Mouse (Mus musculus) hindbrain, embryonic 13.5 days (tissue): Measurements from ENCODE around the gene Foxf1. TPM values are rescaled to one million over a fixed set of nuclear protein-coding genes. Genes with fewer than 3 reads are reported as not detected.
A peak's percentile ranks its signal among the peaks of the same experiment; 100 is the strongest.

Source experiments
- ATAC-seq: fragments of 200-750 bp; cut with Nextera tagmentation; 2 replicates; pipeline ENCODE4 v1.8.0; 2017; ENCODE audit warnings: moderate TSS enrichment; ENCODE audit not compliant: low FRiP score
- H3K27ac ChIP-seq: fragments of 300-500 bp; sonication (generic); 2 replicates; pipeline ENCODE4 v1.5.1; 2015; ENCODE audit warnings: inconsistent platforms, mild to moderate bottlenecking, moderate library complexity
- H3K27me3 ChIP-seq: fragments of 300-500 bp; sonication (generic); 2 replicates; pipeline ENCODE4 v1.6.1; 2015; ENCODE audit warnings: mild to moderate bottlenecking, inconsistent platforms
- H3K36me3 ChIP-seq: fragments of 300-500 bp; sonication (generic); 2 replicates; pipeline ENCODE4 v1.6.1; 2015; ENCODE audit warnings: mild to moderate bottlenecking, inconsistent platforms
- H3K4me1 ChIP-seq: fragments of 300-500 bp; sonication (generic); replicated peaks from 2 replicates; pipeline ENCODE4 v1.6.1; 2015; ENCODE audit warnings: inconsistent platforms
- H3K4me2 ChIP-seq: fragments of 300-500 bp; sonication (generic); 2 replicates; pipeline ENCODE4 v1.6.1; 2015; ENCODE audit warnings: inconsistent platforms, mild to moderate bottlenecking, moderate library complexity
- H3K4me3 ChIP-seq: fragments of 300-500 bp; sonication (generic); 2 replicates; pipeline ENCODE4 v1.5.1; 2015; ENCODE audit warnings: mild to moderate bottlenecking, inconsistent platforms
- H3K9ac ChIP-seq: fragments of 300-500 bp; sonication (generic); 2 replicates; pipeline ENCODE4 v1.6.1; 2015; ENCODE audit warnings: mild to moderate bottlenecking, inconsistent platforms
- H3K9me3 ChIP-seq: fragments of 300-500 bp; sonication (generic); 2 replicates; pipeline ENCODE4 v1.6.1; 2016; ENCODE audit warnings: inconsistent platforms
- WGBS: fragments of 180-500 bp; shearing (Covaris S2); methylation state at CpG from one replicate; pipeline ENCODE4 v1.1.7; 2015; 5-methylcytosine and 5-hydroxymethylcytosine counted together
- polyA plus RNA-seq: library from polyadenylated mRNA; unstranded; fragments of >200 nt; fragmentation: Nextera tagmentation; extraction: Ambion mirVana; gene quantifications from 2 replicates; pipeline ENCODE4 v1.2.1, GENCODE M21; 2015

Gene Foxf1
- polyA plus RNA-seq, 1 experiment from 2014 or later: 0.96 TPM

- Histone ChIP-seq H3K4me1 (peaks cover 25% of the 10 kb centered on the region), H3K9ac (0 out of 2 replicates have a peak overlapping the region, but pooled peaks have one; percentile 1), H3K27me3 (peaks cover 98% of the 10 kb centered on the region), H3K9me3 (no peaks in the 10 kb centered on the region), H3K4me3 (peak overlapping the region; percentile 36; the same call in 1 of the 2 replicates), H3K27ac (no peak overlapping the region), H3K4me2 (peak overlapping the region; percentile 57), H3K36me3 (no peaks in the 10 kb centered on the region)
- no peak for ATAC-seq
- WGBS: 1% methylated on average over 25 of the region's 30 CpGs
Observed at GRCm38 (mm10) chr8:121085011-121085410, 825 bp downstream of the Foxf1 start.

- no peak overlapping the region for H3K9ac ChIP-seq
- peaks cover 98% of the 10 kb centered on the region for H3K27me3 ChIP-seq
- no peak for ATAC-seq
- no peaks in the 10 kb centered on the region for H3K9me3 ChIP-seq
- no peaks in the 10 kb centered on the region for H3K36me3 ChIP-seq
- H3K4me3 ChIP-seq: no peak overlapping the region
- no peak overlapping the region for H3K27ac ChIP-seq
- no peak overlapping the region for H3K4me2 ChIP-seq
- peaks cover 25% of the 10 kb centered on the region for H3K4me1 ChIP-seq
- 34% methylated on average over 3 of the region's 3 CpGs for WGBS
Observed at GRCm38 (mm10) chr8:121085561-121085960, 1.4 kb downstream of the Foxf1 start.

DNA sequence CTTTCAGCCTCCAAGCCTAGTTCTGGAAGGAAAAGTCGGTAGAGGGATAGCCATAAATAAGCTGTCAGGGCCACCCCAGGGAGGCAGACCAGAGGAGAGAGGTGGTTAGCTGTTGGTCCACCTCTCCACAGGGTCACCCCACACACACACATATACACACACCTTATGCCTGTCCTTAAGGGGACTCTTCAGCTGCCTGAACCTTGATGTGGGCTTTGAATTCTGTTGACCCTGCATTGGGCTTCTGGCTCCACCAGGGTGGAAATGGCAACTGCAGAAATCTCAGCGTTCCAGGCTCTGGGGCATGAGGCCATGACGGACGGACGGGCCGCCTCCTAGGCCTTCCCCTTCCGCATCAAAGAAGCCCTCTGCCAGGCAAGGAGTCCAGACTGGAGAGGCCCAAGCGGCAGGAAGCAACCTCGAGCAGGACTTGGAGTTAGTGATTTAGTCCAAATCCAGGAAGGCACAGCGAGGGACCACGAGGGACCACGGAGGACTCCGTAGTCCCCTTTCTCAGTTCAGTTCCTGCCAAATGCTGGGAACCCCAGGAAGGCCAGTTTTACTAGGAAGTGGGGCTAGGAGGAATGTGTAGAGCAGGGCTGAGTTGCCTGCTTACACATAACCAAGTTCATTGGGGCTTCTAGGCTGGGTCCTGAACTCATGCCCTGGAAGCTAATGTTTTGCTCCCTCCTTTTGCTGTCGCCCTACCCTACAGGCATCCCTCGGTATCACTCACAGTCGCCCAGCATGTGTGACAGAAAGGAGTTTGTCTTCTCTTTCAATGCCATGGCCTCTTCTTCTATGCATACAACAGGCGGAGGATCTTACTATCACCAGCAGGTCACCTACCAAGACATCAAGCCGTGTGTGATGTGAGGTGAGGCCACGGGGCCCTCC lies 2.1 kb downstream of the Foxf1 start:
- H3K27ac ChIP-seq: no peak overlapping the region
- no peak overlapping the region for H3K4me3 ChIP-seq
- H3K36me3 ChIP-seq: no peaks in the 10 kb centered on the region
- H3K9me3 ChIP-seq: no peaks in the 10 kb centered on the region
- no peak overlapping the region for H3K9ac ChIP-seq
- 7% methylated on average over 19 of the region's 19 CpGs for WGBS
- peaks cover 25% of the 10 kb centered on the region for H3K4me1 ChIP-seq
- ATAC-seq: no peak
- H3K4me2 ChIP-seq: no peak overlapping the region
- peaks cover 98% of the 10 kb centered on the region for H3K27me3 ChIP-seq

GRCm38 (mm10) chr8:121088281-121088680 lies 4.1 kb downstream of the Foxf1 start:
- no peaks in the 10 kb centered on the region for H3K36me3 ChIP-seq
- no peak overlapping the region for H3K4me3 ChIP-seq
- no peak overlapping the region for H3K9ac ChIP-seq
- peaks cover 98% of the 10 kb centered on the region for H3K27me3 ChIP-seq
- no peak overlapping the region for H3K4me2 ChIP-seq
- WGBS: 3% methylated on average over 8 of the region's 8 CpGs
- H3K9me3 ChIP-seq: no peaks in the 10 kb centered on the region
- H3K4me1 ChIP-seq: peaks cover 18% of the 10 kb centered on the region
- H3K27ac ChIP-seq: no peak overlapping the region
- no peak for ATAC-seq

- Histone ChIP-seq H3K4me2 (no peak overlapping the region), H3K9ac (no peak overlapping the region), H3K9me3 (no peaks in the 10 kb centered on the region), H3K27me3 (peaks cover 98% of the 10 kb centered on the region), H3K36me3 (no peaks in the 10 kb centered on the region), H3K27ac (no peak overlapping the region), H3K4me3 (no peak overlapping the region), H3K4me1 (peaks cover 10% of the 10 kb centered on the region)
- WGBS: under 1% methylated on average over 40 of the region's 40 CpGs
- no peak for ATAC-seq
Observed at GRCm38 (mm10) chr8:121088871-121089630, 4.9 kb downstream of the Foxf1 start.

DNA sequence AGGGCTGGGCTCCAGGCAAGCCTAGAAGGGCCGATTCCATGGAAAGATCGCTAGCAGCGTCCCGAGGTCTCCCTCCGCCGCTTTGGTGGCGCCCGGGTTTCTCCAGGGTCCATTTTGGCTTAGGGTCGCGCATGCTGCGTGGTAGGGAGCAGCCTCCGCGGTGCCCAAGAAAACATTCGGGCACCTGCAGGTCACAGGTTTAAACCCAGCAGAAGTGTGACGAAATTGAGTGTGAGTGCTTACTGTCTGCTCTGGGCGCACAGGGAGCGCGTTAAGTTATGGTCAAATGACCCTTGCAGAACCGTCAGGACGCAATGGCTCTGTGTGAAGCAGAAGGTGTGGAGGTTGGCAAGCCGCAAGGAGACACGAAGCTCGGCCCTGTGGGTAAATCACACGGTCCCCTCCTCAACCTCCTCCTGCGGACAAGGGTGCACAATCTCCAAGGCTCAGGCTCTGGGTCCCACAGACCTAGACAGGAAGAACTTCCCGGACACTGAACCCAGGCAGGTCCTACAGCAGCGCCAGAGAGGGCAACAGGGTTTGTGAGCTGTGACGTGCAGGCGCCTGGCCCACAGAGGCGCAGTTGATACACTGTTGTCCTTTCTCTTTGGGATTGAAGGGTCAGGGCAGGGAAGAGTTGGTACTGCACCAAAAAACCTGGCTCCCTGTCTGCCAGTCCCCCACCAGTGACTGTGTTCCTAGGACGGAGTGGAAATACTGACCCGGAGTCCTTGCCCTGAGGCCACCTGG lies 5.6 kb downstream of the Foxf1 start:
- Histone ChIP-seq H3K4me2 (no peak overlapping the region), H3K4me1 (peaks cover 3% of the 10 kb centered on the region), H3K9me3 (no peaks in the 10 kb centered on the region), H3K27me3 (peaks cover 94% of the 10 kb centered on the region), H3K4me3 (no peak overlapping the region), H3K36me3 (no peaks in the 10 kb centered on the region), H3K27ac (no peak overlapping the region), H3K9ac (no peak overlapping the region)
- ATAC-seq: no peak
- WGBS: 3% methylated on average over 32 of the region's 32 CpGs

GRCm38 (mm10) chr8:121090716-121091115 lies 6.5 kb downstream of the Foxf1 start:
- Histone ChIP-seq H3K4me3 (no peak overlapping the region), H3K9me3 (no peaks in the 10 kb centered on the region), H3K4me2 (no peak overlapping the region), H3K9ac (no peak overlapping the region), H3K27ac (no peak overlapping the region), H3K36me3 (no peaks in the 10 kb centered on the region), H3K27me3 (peaks cover 93% of the 10 kb centered on the region), H3K4me1 (no peaks in the 10 kb centered on the region)
- WGBS: 0% methylated on average over 1 of the region's 1 CpGs
- ATAC-seq: no peak

GRCm38 (mm10) chr8:121092141-121092540 lies 8.0 kb downstream of the Foxf1 start:
- 37% methylated on average over 6 of the region's 6 CpGs for WGBS
- Histone ChIP-seq H3K36me3 (peaks cover 9% of the 10 kb centered on the region), H3K4me3 (no peak overlapping the region), H3K9me3 (no peaks in the 10 kb centered on the region), H3K27ac (no peak overlapping the region), H3K4me2 (no peak overlapping the region), H3K9ac (no peak overlapping the region), H3K4me1 (no peaks in the 10 kb centered on the region), H3K27me3 (peaks cover 80% of the 10 kb centered on the region)
- ATAC-seq: 0 out of 2 replicates have a peak, but pooled peaks have one; percentile 9

DNA sequence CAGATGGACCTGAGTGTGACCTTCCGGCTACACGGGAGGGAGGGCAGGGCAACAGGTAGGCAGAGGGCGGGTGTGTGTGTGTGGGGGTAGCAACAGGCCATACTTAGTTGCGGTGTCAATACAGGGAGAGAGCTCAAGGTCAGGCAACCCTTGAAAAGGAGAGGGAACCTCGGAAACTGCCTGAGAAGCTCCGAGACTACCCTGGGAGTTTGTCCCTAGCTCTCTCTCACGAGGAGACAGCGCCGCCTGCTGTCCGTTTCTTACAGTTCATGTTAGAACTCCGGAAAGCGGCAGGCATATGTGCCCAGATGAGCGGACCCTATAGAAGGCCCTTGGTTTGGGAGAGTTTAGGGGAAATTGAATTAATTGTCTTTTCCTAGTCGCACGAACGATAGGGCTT lies 8.4 kb downstream of the Foxf1 start:
- peaks cover 76% of the 10 kb centered on the region for H3K27me3 ChIP-seq
- no peak overlapping the region for H3K27ac ChIP-seq
- 4% methylated on average over 16 of the region's 16 CpGs for WGBS

GRCm38 (mm10) chr8:121093496-121093895 lies 9.3 kb downstream of the Foxf1 start:
- Histone ChIP-seq H3K27me3 (peaks cover 69% of the 10 kb centered on the region), H3K9ac (no peak overlapping the region), H3K9me3 (no peaks in the 10 kb centered on the region), H3K4me1 (no peaks in the 10 kb centered on the region), H3K36me3 (peaks cover 22% of the 10 kb centered on the region), H3K27ac (no peak overlapping the region), H3K4me3 (no peak overlapping the region), H3K4me2 (no peak overlapping the region)
- ATAC-seq: no peak
- 59% methylated on average over 6 of the region's 6 CpGs for WGBS

More for the DNA sequence above, 8.4 kb downstream of the Foxf1 start:
- no peak overlapping the region for H3K4me2 ChIP-seq
- peak; percentile 70; the same call in 1 of the 2 replicates for ATAC-seq
- H3K36me3 ChIP-seq: peaks cover 14% of the 10 kb centered on the region
- H3K9ac ChIP-seq: no peak overlapping the region
- H3K9me3 ChIP-seq: no peaks in the 10 kb centered on the region
- no peak overlapping the region for H3K4me3 ChIP-seq
- H3K4me1 ChIP-seq: no peaks in the 10 kb centered on the region

- Histone ChIP-seq H3K4me2 (no peak overlapping the region), H3K4me3 (no peak overlapping the region), H3K9me3 (no peaks in the 10 kb centered on the region), H3K36me3 (peaks cover 69% of the 10 kb centered on the region), H3K27ac (no peak overlapping the region), H3K9ac (no peak overlapping the region), H3K27me3 (0 out of 2 replicates have a peak, but pooled peaks cover 2% of the 10 kb centered on the region), H3K4me1 (peaks cover 19% of the 10 kb centered on the region)
- 52% methylated on average over 17 of the region's 17 CpGs for WGBS
- ATAC-seq: no peak
Observed at GRCm38 (mm10) chr8:121104049-121104818, 20.0 kb downstream of the Foxf1 start.
